Mouse (Mus musculus): Measurements from ENCODE around the gene Igtp.
A peak's percentile ranks its signal among the peaks of the same experiment; 100 is the strongest.
"Not testable (repeated sequence)": the region's sequence is repeated elsewhere in the genome, so short reads cannot be mapped to it uniquely, and the experiment has no call there.

The Igtp gene

DNA sequence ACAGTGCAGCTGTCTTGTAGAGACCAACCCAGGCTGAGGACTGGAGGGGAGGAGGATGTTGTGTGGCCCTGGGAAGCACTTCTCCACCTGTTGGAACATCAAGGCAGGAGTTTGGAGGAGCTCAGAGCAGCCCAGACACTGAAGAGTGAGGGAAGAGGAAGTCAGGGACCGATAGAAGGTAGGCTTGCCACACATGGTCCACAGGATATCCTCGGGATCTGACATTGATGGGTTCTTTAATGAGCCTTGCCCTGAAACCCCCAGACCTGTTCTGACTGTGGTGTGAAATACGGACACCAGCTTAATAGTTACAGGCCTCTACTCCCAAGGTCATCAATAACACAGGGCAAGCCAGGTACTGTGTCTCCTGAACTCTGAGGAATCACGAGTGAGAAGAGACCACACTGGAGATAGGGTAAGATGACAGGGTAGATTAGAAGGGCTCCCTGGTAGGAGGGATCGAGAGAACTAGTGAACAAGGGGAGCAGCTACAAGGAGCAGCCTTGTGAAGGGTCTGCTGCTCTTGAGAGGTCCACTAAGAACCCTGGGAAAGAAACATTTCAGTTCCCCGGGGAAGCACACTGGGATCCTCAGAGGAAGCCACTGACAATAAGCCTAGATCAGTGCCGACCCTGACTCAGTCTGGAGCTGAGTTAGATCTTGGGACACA lies 14.5 kb downstream of the Igtp start:
- DNase-seq (ENCODE audit: low spot score) = no peak

DNA sequence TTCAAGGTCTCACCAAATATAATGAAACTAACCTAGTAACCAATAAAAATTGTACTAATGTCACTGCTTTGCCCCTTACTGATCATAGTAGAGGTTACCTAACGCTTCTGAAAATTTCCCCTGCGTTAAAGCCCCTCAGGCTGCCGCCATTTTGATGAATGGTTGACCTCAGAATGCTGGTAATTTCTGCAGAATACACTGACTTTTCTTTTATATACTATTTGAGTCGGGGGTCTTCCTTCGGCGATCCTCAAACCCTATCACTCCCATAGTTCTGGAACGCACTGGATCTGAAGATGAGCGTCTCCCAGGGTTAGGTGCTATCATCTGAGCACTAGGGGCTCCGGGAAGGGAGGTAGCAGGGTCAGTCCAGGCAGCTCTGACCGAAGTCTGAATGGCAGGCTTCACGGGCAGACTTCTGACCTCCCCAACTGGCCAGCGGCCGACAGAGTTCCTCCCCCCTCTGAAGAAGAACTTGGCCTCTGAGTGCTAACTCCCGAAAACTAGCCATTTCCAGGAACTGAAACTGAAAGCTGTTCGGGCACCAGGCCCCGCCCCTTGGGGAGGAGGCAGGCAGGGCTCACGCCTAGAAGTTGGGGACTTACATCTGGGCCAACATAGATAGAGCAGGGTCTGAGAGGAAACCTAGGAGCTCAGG lies 15.2 kb downstream of the Igtp start:
- DNase-seq (ENCODE audit: low spot score) = peak; percentile 35

DNA sequence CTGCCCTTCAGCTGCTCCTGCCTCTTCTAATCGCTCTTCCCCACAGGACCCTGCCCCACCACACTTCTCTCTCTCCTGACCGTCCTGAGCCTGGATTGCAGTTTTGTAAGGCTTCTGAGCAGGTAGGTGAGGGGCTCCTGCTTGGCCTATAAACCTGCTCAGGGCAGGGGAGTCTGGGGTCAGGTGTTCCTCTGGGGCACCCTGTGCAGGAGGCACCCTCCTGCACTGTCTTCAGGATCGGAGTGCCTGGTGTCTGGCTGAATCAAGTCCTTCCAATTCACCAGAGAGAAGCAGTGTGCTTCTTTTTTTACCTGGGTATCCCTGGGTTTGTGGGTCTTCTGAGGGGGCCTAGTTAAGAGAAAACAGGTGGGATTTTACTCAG lies 15.7 kb downstream of the Igtp start:
- DNase-seq (ENCODE audit: low spot score) = not testable (repeated sequence)

DNA sequence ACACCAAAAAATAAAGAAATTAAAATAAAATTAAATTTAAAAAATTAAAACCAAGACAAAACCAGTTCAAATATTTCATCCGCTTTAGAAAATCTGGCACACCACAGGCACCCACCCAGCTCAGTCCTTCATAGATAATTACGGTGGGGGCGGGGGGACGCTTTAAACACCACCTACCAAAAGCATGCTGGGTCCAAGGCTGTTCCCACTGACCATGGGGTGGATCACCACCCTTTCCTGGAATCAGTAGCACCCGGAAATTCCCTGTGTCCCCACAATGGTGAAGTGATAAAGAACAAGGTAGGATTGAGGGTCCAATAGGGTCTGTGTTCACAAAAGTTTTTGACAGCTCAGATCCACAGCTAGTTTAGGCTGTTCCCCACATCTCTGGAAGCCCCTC lies 16.5 kb downstream of the Igtp start:
- DNase-seq (ENCODE audit: low spot score) = no peak

DNA sequence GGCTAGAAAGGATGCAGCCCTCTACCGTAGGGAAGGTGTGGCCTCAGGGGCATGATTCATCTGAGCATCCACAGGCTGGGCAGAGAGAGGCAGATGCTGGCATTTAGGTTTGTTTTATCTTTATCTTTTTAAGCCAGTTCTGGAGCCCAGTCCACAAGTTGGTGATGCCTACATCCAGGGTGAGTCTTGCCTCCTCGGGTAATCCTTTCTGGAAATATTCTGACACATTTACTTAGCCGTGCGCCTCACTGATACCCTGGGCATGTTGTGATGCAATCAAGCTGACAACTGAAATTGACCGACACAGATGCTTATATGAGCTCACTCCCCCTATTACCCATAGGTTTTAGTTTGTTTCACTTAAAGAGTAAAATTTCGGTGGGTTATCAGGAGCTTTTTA lies 17.5 kb downstream of the Igtp start:
- no peak for DNase-seq (ENCODE audit: low spot score)

DNA sequence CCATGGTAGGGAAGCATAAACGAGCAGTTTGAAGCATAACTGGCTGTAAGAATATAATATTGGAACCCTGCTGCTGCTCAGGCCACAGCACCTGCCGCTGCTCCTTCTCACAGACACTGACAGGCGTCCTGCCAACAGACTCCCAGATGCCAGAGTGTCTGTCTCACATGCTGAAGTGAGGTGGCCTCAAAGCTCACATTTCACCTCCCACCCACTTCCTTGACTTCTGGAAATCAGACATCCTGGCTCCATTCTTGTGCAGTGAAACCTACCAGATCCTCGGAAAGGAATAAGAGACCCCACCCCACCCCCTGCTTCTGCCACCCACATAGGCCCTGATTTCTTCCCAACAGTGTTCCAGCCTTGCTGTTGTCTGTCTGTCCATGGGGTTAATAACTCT lies 24.4 kb downstream of the Igtp start:
- no peak for DNase-seq (ENCODE audit: low spot score)

DNA sequence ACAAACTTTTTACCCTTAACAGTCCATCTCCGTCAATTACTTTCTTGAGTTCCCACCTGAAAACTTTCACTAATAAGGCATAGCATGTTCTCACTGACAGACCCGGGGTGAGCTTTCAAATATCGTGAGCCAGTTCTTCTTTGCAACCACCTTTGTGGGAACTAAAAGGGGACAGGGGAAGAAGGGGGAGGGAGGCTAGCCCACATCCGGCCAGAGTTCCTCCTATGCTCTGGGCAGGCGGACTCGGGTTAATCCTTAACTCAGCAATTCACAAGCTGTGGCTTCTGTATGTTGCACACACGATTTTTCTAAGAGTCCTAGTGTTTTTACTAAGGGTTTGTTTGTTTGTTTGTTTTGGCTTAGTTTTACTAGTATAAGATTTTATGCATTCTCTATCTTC lies 25.0 kb downstream of the Igtp start:
- no peak for DNase-seq (ENCODE audit: low spot score)

DNA sequence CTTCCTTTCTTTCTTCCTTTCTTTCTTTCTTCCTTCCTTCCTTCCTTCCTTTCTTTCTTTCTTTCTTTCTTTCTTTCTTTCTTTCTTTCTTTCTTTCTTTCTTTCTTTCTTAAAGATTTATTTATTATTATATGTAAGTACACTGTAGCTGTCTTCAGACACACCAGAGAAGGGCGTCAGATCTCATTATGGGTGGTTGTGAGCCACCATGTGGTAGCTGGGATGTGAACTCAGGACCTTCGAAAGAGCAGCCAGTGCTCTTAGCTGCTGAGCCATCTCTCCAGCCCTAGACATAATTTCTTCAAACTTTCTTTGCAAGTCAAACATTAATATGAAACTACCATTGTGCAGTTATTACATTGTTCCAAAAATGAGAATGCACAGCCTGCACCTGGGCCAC lies 25.5 kb downstream of the Igtp start:
- DNase-seq (ENCODE audit: low spot score) = not testable (repeated sequence)

DNA sequence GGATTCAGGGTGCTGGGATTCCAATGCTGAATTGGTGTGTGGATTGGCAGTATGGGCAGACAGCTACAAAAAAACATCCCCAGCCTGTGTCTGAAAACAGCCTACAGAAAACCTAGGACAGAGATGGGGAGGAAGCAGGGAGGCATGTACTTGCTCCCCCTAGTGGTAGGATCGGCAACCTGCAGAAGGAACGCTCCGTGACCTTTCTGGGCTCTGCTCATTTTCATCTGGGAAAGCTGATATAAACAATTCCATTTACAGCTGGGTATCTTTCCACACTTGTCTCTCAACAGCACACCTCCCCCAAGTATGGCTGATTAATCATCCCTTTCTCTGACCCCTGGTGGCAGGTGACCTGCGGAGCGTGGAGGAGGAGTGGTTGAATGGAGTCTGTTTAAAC lies 26.3 kb downstream of the Igtp start:
- peak; percentile 56 for DNase-seq (ENCODE audit: low spot score)

DNA sequence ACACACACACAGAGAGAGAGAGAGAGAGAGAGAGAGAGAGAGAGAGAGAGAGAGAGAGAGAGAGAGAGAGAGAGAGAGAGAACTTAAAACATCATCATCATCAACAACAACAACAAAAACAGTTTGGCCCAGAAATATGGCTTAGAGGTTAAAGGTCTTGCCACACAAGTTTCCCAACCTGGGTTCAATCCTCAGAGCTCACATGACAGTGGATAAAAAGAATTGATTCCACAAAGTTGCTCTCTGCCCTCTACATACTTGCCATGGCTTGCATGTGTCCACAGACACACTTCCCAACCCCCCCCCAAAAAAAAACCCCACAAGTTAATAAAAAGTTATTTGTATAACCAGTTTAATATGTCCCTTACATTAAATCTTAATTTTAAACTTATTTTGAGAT lies 27.1 kb downstream of the Igtp start:
- DNase-seq (ENCODE audit: low spot score) = no peak

DNA sequence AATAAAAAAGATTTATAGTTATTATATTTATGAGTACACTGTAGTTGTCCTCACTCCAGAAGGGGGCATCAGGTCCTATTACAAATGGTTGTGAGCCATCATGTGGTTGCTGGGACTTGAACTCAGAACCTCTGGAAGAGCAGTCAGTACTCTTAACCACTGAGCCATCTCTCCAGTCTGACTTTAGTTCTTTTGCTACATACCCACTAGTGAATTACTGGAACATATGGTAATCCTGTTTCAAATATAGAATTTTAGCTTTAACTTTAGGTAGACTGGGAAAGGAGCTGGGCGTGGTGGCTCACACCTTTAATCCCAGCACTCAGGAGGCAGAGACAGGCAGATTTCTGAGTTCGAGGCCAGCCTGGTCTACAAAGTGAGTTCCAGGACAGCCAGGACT lies 28.7 kb downstream of the Igtp start:
- DNase-seq (ENCODE audit: low spot score) = not testable (repeated sequence)

DNA sequence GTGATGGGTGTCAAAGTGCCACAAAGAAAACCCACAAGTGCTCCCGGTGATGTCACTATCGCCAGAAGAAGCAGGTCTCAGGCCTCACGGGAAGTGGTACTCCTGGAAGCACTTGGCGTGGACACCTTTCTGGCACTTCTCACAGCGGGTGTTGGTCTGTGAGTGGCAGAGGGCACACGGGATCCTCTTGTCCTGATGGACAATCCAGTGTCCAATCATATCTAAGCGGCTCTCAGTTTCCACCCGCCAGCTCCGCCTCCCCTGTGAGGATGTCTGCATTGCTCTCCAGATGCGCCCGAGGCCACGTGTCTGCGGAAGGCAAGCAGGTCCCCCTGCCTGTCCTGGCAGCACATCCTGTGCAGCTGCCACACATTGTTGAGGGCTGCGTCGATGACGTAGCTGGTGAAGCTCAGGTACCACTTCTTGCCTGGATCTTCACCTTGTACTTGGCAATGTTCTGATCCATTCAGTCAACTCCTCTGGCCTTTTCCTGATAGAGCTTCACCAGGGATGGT lies 31.1 kb downstream of the Igtp start:
- no peak for DNase-seq (ENCODE audit: low spot score)

DNA sequence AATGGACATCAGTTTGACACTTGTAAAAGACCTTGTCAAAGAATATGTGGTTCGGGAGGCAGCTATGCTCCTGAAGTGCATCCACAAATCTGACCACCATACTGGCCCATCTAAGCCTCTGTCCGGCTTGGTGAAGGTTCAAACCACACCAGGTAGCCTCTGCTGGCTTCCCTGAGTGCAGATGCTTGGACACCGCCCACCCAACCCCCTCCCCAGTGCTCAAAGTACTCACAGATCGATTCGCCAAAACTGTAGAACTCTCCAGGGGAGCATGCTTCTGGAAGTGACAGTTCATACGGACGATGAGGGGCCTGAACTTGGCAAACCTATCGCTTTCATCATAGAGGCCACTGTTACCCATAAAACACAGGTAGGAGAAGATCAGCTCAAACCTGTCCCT lies 31.8 kb downstream of the Igtp start:
- DNase-seq (ENCODE audit: low spot score) = no peak

DNA sequence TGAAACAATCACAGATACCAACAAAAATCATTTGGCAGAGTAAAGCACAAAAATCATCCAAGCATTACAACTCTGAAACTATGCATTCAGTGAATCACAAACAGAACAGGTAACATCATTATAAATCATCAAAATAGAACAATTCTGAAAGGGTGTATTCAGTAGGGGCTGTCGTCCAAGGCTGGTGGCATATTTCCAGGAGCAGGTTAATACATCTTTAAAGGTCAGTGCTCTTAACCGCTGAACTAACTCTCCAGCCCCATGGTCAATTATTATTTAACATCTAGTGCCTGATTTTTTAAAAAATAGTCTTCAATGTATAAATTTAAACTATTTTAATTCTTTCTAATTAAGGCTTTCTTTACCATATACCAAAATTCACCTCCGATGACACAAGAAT lies 35.2 kb downstream of the Igtp start:
- not testable (repeated sequence) for DNase-seq (ENCODE audit: low spot score)

DNA sequence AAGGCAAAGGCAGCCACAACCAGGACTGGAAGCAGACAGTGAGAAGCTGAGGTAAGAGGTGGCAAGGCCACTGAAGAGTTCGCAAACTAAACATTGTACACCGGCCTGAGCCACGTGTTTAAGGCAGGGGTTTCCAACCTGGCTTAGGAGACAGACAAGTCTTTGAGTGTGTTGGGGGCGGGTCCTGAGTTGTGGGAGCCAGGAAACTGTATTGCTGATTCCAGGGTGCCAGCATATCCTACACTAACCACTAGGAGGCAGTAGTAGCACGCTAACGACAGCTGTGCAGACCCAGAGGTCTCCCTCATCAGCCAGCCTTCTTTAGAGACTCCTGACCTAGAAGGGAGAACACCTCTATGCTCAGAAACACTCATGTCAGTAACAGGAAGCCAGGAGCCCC lies 35.8 kb downstream of the Igtp start:
- DNase-seq (ENCODE audit: low spot score) = no peak

DNA sequence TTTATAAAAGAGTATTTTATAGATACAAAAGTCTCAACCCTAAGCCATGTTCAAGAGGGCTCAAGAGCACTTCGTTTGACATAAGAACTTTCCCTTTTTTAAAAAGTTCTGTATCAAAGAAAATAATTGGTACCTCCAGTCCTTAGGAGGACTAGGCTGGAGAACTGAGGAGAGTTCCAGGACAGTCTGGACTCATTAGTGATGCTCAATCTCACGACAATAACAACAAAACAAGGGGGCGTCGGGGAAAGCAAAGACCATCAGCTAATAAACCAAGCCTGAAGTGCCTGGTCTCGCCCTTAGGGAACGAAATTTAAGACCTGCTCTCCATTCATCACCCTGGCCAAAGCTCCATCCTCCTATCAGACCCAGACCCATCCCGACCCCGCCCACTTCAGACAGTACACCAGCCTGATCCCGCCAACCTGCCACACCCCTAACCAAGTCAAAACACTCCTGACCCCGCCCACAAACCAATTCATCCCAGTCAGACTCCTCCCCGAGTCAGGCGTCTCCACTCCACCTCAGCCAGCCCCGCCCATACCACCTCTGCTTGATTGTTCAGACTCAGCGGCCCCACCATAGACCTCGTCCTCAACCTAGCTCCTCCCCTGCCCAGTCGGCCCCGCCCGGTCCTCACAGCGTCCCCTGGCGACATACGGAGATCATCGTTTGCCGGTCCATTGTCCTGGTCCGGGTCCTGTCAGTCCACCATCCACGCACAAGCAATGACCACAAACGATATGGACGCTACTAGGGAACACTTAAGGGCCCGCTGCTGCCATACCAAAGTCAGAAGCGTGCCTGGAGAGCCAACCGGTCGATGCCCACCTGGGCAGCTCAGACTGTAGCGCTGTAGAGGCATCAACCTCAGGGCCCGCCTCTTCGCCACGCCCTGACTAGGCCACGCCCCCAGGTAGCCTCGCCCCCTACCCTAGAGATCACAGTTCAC lies 39.8 kb downstream of the Igtp start:
- no peak for DNase-seq (ENCODE audit: low spot score)

DNA sequence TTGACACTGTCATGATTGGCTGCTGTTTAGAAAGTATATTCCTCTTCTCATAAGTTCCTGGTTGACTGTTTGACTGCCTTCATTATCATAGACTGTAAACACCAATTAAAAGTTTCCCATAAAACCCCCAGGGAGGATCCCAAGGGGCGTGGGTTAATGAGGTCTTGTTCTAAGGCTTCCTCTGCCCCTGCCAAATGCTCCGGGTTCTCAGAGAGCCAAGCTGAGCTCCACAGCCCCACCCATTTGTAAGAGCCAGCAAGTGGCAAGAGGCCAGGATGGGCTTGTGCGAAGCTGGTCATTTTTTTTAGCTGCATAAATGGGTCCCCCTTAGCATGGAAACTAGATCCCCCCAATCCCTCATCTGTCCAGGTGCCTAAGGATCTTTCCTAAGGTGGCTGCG lies 47.9 kb downstream of the Igtp start:
- DNase-seq (ENCODE audit: low spot score) = no peak

DNA sequence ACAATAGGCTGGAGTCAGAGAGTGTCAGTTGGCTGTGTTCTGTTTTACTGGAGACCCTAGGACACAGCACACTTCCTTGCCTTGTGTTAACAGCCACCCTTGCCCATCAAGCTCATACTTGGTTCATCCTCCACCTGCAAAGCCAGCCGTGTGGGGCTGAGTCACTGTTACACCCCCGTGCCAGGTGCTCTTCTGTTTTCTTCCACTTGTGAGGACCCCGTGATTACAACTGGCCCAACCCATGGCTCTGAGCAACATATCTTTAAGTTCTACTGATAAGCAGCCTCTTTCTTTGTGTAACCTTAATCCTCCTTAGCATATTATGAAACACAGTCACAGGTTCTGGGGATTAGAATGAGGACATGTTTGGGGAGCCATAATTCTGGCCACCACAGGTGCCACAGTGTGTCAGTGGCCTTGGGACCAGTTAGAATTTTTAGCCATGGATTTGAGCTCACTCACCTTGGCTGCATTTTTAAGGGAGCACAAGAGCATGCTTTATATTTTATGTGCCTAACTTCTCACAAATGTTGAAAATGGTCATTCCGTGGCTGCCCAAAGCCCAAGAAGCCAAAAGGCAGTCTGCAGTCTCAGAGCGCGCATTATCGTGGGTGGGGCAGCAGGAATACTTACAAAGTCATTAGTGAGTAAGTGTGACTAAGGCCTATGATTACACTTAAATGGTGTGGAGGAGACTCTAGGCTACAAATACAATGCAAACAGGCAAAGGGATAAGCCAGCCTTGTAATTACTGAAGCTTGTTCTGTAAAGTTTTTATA lies 50.0 kb downstream of the Igtp start:
- DNase-seq (ENCODE audit: low spot score) = no peak

DNA sequence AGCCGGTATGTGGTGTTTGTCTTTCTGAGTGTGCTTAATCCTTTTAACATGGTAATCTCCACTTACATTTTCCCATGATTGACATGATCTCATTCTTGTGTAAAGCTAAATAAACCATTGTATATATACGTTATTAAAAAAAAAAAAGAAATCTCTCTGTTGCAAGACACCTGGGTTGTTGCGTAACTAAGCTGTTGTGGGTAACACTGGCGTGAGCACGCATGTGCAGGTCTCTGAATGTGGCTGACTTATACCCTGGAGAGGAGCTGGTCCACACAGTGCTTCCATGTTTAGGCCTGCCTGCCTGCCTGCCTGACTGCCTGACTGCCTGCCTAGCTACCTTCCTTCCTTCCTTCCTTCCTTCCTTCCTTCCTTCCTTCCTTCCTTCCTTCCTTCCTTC lies 51.2 kb downstream of the Igtp start:
- DNase-seq (ENCODE audit: low spot score) = no peak

DNA sequence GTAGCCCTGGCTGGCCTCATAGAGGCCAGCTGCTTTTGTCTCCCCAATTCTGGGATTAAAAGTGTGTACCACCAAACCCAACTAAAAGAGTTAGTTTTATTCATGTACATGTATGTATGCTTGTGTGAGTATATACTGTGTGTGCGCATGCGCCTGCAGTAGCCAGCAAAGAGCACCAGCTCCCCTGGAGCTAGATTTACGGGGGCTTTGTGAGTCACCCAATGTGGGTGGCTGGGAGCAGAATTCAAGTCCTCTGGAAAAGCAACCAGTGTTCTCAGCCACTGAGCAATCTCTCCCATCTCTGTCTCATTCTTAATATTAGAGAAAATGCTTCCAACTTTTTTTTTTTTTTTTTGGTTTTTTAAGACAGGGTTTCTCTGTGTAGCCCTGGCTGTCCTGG lies 55.1 kb downstream of the Igtp start:
- DNase-seq (ENCODE audit: low spot score) = peak; percentile 8
